Comparison of ENCODE assay signal across 8 mouse cellular contexts in genomic region chr15:99456338-99456962, GRCm38 (mm10). TPM values are rescaled to one million over a fixed set of nuclear protein-coding genes. Genes with fewer than 3 reads are reported as not detected.
A peak's percentile ranks its signal among the peaks of the same experiment; 100 is the strongest.
DNase-seq lines count a peak whose midpoint lies in the region; ATAC-seq and TF ChIP-seq lines count a peak whose summit lies in the region.

No protein-coding gene starts in this region.

- intact Hi-C loops in gastrocnemius, postnatal 14 days (cut with DNase I; ENCODE audit: low total_unique reads): no loop called here

- no peak for TF ChIP-seq EP300 in ES-Bruce4 (IDR thresholded peaks at IDR 0.05; ENCODE audit: insufficient read depth, low read depth, low read length)

- H3K4me2 ChIP-seq in forebrain, postnatal 0 days (ENCODE audit: low read depth): peak overlapping the region; percentile 81
- H3K4me2 ChIP-seq in limb, embryonic 15.5 days: peak overlapping the region; percentile 72

- H3K27ac ChIP-seq in ES-Bruce4 (ENCODE audit: insufficient read depth, low read length): no peak overlapping the region
- H3K27ac ChIP-seq in forebrain, postnatal 0 days (ENCODE audit: low read depth, low read length): peak overlapping the region; percentile 89
- peak overlapping the region; percentile 95 for H3K27ac ChIP-seq in limb, embryonic 15.5 days
- H3K27ac ChIP-seq in olfactory bulb, adult 2 months (ENCODE audit: insufficient read depth, low read depth, low read length): peak overlapping the region; percentile 71

- peak overlapping the region; percentile 49 for H3K9ac ChIP-seq in ES-Bruce4 (ENCODE audit: low read depth, poor library complexity, severe bottlenecking)
- H3K9ac ChIP-seq in forebrain, postnatal 0 days: peak overlapping the region; percentile 76
- peak overlapping the region; percentile 73 for H3K9ac ChIP-seq in limb, embryonic 15.5 days

- TF ChIP-seq POLR2A in ES-Bruce4 (IDR thresholded peaks at IDR 0.05; ENCODE audit: insufficient read depth, low read length): no peak
- TF ChIP-seq POLR2A in olfactory bulb, adult 2 months (IDR thresholded peaks at IDR 0.05; ENCODE audit: insufficient read depth, low read depth, low read length): no peak

- H3K4me3 ChIP-seq in ES-Bruce4 (ENCODE audit: low read depth, low read length): peak overlapping the region; percentile 83
- H3K4me3 ChIP-seq in forebrain, postnatal 0 days (ENCODE audit: low read depth, low read length): peak overlapping the region; percentile 94
- H3K4me3 ChIP-seq in limb, embryonic 15.5 days: peak overlapping the region; percentile 88
- H3K4me3 ChIP-seq in olfactory bulb, adult 2 months (ENCODE audit: insufficient read depth, low read depth, low read length): peak overlapping the region; percentile 65

- H3K9me3 ChIP-seq in ES-Bruce4 (replicated peaks; ENCODE audit: control insufficient read depth, insufficient read depth, low read length, poor library complexity, severe bottlenecking): no peaks in the 10 kb centered on the region
- no peaks in the 10 kb centered on the region for H3K9me3 ChIP-seq in forebrain, postnatal 0 days (ENCODE audit: low read length)
- no peaks in the 10 kb centered on the region for H3K9me3 ChIP-seq in limb, embryonic 15.5 days

- H3K4me1 ChIP-seq in ES-Bruce4 (ENCODE audit: control insufficient read depth, insufficient read depth, low read length): no peaks in the 10 kb centered on the region
- peaks cover 19% of the 10 kb centered on the region for H3K4me1 ChIP-seq in forebrain, postnatal 0 days (ENCODE audit: insufficient read depth)
- peaks cover 49% of the 10 kb centered on the region for H3K4me1 ChIP-seq in limb, embryonic 15.5 days
- H3K4me1 ChIP-seq in olfactory bulb, adult 2 months (ENCODE audit: control insufficient read depth, insufficient read depth, low read length): peaks cover 36% of the 10 kb centered on the region

- DNase-seq in cerebellum, adult 9-11 months: peak; percentile 50
- no peak for DNase-seq in cerebellum, postnatal 36 days
- DNase-seq in forebrain, postnatal 0 days: peak; percentile 54
- no peak for DNase-seq in urinary bladder, postnatal 14 days (ENCODE audit: low spot score)
- DNase-seq in gastrocnemius, postnatal 14 days: no peak

- no peaks in the 10 kb centered on the region for H3K36me3 ChIP-seq in ES-Bruce4 (ENCODE audit: control insufficient read depth, insufficient read depth, low read length, poor library complexity, severe bottlenecking)
- peaks cover 6% of the 10 kb centered on the region; the same call in 1 of the 2 replicates for H3K36me3 ChIP-seq in forebrain, postnatal 0 days (ENCODE audit: insufficient read depth)
- H3K36me3 ChIP-seq in limb, embryonic 15.5 days: peaks cover 17% of the 10 kb centered on the region

- TF ChIP-seq CTCF in ES-Bruce4 (IDR thresholded peaks at IDR 0.05; ENCODE audit: low read depth, low read length): no peak
- TF ChIP-seq CTCF in forebrain, postnatal 0 days (IDR thresholded peaks at IDR 0.05; ENCODE audit: low read depth): no peak
- no peak for TF ChIP-seq CTCF in olfactory bulb, adult 2 months (IDR thresholded peaks at IDR 0.05; ENCODE audit: insufficient read depth, low read depth, low read length)

- no peak for ATAC-seq in forebrain, postnatal 0 days
- no peak for ATAC-seq in limb, embryonic 15.5 days (ENCODE audit: insufficient number of reproducible peaks, low FRiP score, low TSS enrichment, low read depth)

- 10% methylated on average over 7 of the region's 7 CpGs for WGBS in forebrain, postnatal 0 days
- 13% methylated on average over 7 of the region's 7 CpGs for WGBS in limb, embryonic 15.5 days
- WGBS in olfactory bulb, adult 2 months: 10% methylated on average over 7 of the region's 7 CpGs

- H3K27me3 ChIP-seq in ES-Bruce4 (ENCODE audit: control insufficient read depth, insufficient read depth, low read length, poor library complexity, severe bottlenecking): no peaks in the 10 kb centered on the region
- H3K27me3 ChIP-seq in forebrain, postnatal 0 days (ENCODE audit: insufficient read depth, low read length): no peaks in the 10 kb centered on the region
- H3K27me3 ChIP-seq in limb, embryonic 15.5 days: no peaks in the 10 kb centered on the region

RNA-seq across cellular contexts. Expression of gene Nckap5l, which starts 1.1 kb away (rescaled TPM):
- 6.1 and 10.4 TPM in 2 replicates for polyA plus RNA-seq in ES-Bruce4 (2011; ENCODE audit: insufficient read depth, insufficient read length, low read depth, missing spikeins)
- 12.3 and 17.6 TPM in 2 replicates for total RNA-seq in forebrain, postnatal 0 days (2014; rRNA removed)
- 7.9 and 10.3 TPM in 2 replicates for polyA plus RNA-seq in forebrain, postnatal 0 days (2015; fragmentation: Nextera tagmentation; extraction: Ambion mirVana)
- polyA plus RNA-seq in limb, embryonic 15.5 days (2015; fragmentation: Nextera tagmentation; extraction: Ambion mirVana): 10.5 and 12.3 TPM in 2 replicates
- not detected in 2 replicates for polyA plus RNA-seq in olfactory bulb, adult 2 months (2012; ENCODE audit: insufficient read depth, insufficient read length, low replicate concordance, missing spikeins)
- 1 to 10 TPM; 8.5 to 10.0 TPM for total RNA-seq in gastrocnemius, postnatal 14 days (2021)

RNA-seq across cellular contexts. Expression of gene Bcdin3d, which starts 18.1 kb away (rescaled TPM):
- 10.7 and 12.5 TPM in 2 replicates for polyA plus RNA-seq in ES-Bruce4 (2011; ENCODE audit: insufficient read depth, insufficient read length, low read depth, missing spikeins)
- 12.1 and 17.5 TPM in 2 replicates for total RNA-seq in forebrain, postnatal 0 days (2014; rRNA removed)
- 12.8 and 15.7 TPM in 2 replicates for polyA plus RNA-seq in forebrain, postnatal 0 days (2015; fragmentation: Nextera tagmentation; extraction: Ambion mirVana)
- 12.7 and 15.1 TPM in 2 replicates for polyA plus RNA-seq in limb, embryonic 15.5 days (2015; fragmentation: Nextera tagmentation; extraction: Ambion mirVana)
- not detected in 2 replicates for polyA plus RNA-seq in olfactory bulb, adult 2 months (2012; ENCODE audit: insufficient read depth, insufficient read length, low replicate concordance, missing spikeins)
- total RNA-seq in gastrocnemius, postnatal 14 days (2021): 1 to 10 TPM; 3.9 to 5.0 TPM

Comparison
In these comparisons a context has a peak if more than half of its experiments do, and no peak if none do; other contexts are left out.
1. DNase-seq: peak in cerebellum, adult 9-11 months (single experiment) and forebrain, postnatal 0 days (single experiment); none in cerebellum, postnatal 36 days (0 of 2), urinary bladder, postnatal 14 days (single experiment) and gastrocnemius, postnatal 14 days (single experiment).
2. RNA of gene Bcdin3d, which starts 18.1 kb away (polyA plus RNA-seq): 12.8 to 15.7 TPM in forebrain, postnatal 0 days, 12.7 to 15.1 TPM in limb, embryonic 15.5 days and 10.7 to 12.5 TPM in ES-Bruce4; not detected in olfactory bulb, adult 2 months; every median in the first group is over 10 times any median in the second.
3. Peak in every context shown above with its lines, with median percentiles within 50 percentile points of each other: H3K4me3 ChIP-seq and H3K9ac ChIP-seq.